Mouse (Mus musculus) limb, embryonic 14.5 days (tissue): Measurements from ENCODE around the gene Col5a1. TPM values are rescaled to one million over a fixed set of nuclear protein-coding genes. Genes with fewer than 3 reads are reported as not detected.

ENCODE experiments used
- ATAC-seq: fragments of 200-750 bp; cut with Nextera tagmentation; 2 replicates; pipeline ENCODE4 v1.8.0; 2017; ENCODE audit warnings: low read depth, moderate number of reproducible peaks, moderate TSS enrichment; ENCODE audit not compliant: low FRiP score
- DNase-seq: peaks from one replicate; pipeline ENCODE4 v3.0.0-alpha.2; 2015; ENCODE audit warnings: low spot score
- H3K27ac ChIP-seq: fragments of 300-500 bp; sonication (generic); replicated peaks from 2 replicates; pipeline ENCODE4 v1.5.1; 2014; ENCODE audit warnings: low read depth, mild to moderate bottlenecking, low read length, moderate library complexity, mixed read lengths
- H3K27me3 ChIP-seq: fragments of 300-500 bp; sonication (generic); 2 replicates; pipeline ENCODE4 v1.6.1; 2014; ENCODE audit warnings: low read length, mixed read lengths; ENCODE audit not compliant: control insufficient read depth, insufficient read depth
- H3K36me3 ChIP-seq: fragments of 300-500 bp; sonication (generic); 2 replicates; pipeline ENCODE4 v1.6.1; 2014; ENCODE audit warnings: mild to moderate bottlenecking, low read length, moderate library complexity, mixed read lengths; ENCODE audit not compliant: control insufficient read depth, insufficient read depth
- H3K4me1 ChIP-seq: fragments of 300-500 bp; sonication (generic); 2 replicates; pipeline ENCODE4 v1.6.1; 2014; ENCODE audit warnings: antibody characterized with exemption, low read length, mixed read lengths; ENCODE audit not compliant: control insufficient read depth, insufficient read depth
- H3K4me2 ChIP-seq: fragments of 300-500 bp; sonication (generic); replicated peaks from 2 replicates; pipeline ENCODE4 v1.6.1; 2014; ENCODE audit warnings: low read depth, mild to moderate bottlenecking, low read length, moderate library complexity; ENCODE audit not compliant: severe bottlenecking
- H3K4me3 ChIP-seq: fragments of 300-500 bp; sonication (generic); replicated peaks from 2 replicates; pipeline ENCODE4 v1.5.1; 2014; ENCODE audit warnings: low read length
- H3K9ac ChIP-seq: fragments of 300-500 bp; sonication (generic); 2 replicates; pipeline ENCODE4 v1.6.1; 2014; ENCODE audit warnings: mild to moderate bottlenecking, low read depth, low read length, moderate library complexity; ENCODE audit not compliant: severe bottlenecking
- H3K9me3 ChIP-seq: fragments of 300-500 bp; sonication (generic); 2 replicates; pipeline ENCODE4 v1.6.1; 2016; ENCODE audit warnings: low read length; ENCODE audit not compliant: control insufficient read depth
- POLR2A ChIP-seq: fragments of 200-500 bp; IDR thresholded peaks from 2 replicates; pipeline ENCODE4 v1.8.0; 2012; ENCODE audit warnings: inconsistent platforms, mild to moderate bottlenecking, moderate library complexity, borderline replicate concordance; ENCODE audit not compliant: insufficient read depth, insufficient read length; ENCODE audit errors: extremely low read depth
- WGBS: fragments of 180-500 bp; shearing (Covaris S2); extraction: QIAGEN DNeasy Blood & Tissue Kit; methylation state at CpG from one replicate; pipeline ENCODE4 v1.1.7; 2014; 5-methylcytosine and 5-hydroxymethylcytosine counted together
- polyA plus RNA-seq, 2 experiments: library from polyadenylated mRNA; depleted of rRNA in 1 of 2; stranded (reverse) in 1 of 2; unstranded in 1 of 2; fragments of >200 nt; fragmentation: Nextera tagmentation in 1 of 2; extraction: Ambion mirVana in 1 of 2; gene quantifications; 2 replicates each; pipeline versions ENCODE4 v1.2.1 to v1.2.3; 2012 to 2014

Col5a1 gene
- polyA plus RNA-seq, 2 experiments = 256 to 304 TPM

- H3K4me2 ChIP-seq = no peak overlapping the region
- DNase-seq = no peak
- no peak overlapping the region for H3K9ac ChIP-seq
- no peaks in the 10 kb centered on the region for H3K9me3 ChIP-seq
- no peak for TF ChIP-seq POLR2A
- no peak overlapping the region for H3K4me3 ChIP-seq
- no peak overlapping the region for H3K27ac ChIP-seq
- ATAC-seq = no peak
- no peaks in the 10 kb centered on the region for H3K27me3 ChIP-seq
- H3K4me1 ChIP-seq = peaks cover 25% of the 10 kb centered on the region
- no peaks in the 10 kb centered on the region for H3K36me3 ChIP-seq
- 40% methylated on average over 5 of the region's 5 CpGs for WGBS
These were observed 39.2 kb upstream of the Col5a1 start for GRCm38 (mm10) chr2:27847001-27847400.

GRCm38 (mm10) chr2:27847851-27848435, 38.3 kb upstream of the Col5a1 start:
- H3K4me1 ChIP-seq = peaks cover 20% of the 10 kb centered on the region
- no peak overlapping the region for H3K9ac ChIP-seq
- no peak overlapping the region for H3K4me3 ChIP-seq
- 60% methylated on average over 7 of the region's 7 CpGs for WGBS
- H3K27me3 ChIP-seq = no peaks in the 10 kb centered on the region
- H3K4me2 ChIP-seq = no peak overlapping the region
- no peaks in the 10 kb centered on the region for H3K36me3 ChIP-seq
- no peaks in the 10 kb centered on the region for H3K9me3 ChIP-seq
- no peak for DNase-seq
- no peak for ATAC-seq
- TF ChIP-seq POLR2A = no peak
- peak overlapping the region; percentile 5; the same call in 1 of the 2 replicates for H3K27ac ChIP-seq

DNA sequence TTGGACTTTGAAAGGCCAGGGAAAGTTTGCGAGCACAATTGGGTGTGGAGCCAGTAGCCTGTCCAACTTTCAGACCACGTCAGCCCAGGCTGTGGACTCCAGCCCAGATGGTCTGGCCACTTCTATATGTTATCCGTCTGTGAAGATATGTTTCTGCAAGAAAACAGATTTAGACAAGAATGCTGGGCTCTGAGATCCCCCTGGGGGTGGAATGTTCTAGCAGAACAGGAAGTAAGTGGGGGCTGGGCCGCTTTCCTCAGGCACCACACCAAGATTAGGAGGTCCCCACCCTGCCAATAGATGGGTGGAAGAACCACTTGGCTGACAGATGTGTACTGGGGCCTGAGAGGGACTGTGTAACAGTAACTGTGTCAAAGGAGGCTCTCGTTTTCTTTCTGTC, 37.8 kb upstream of the Col5a1 start:
- TF ChIP-seq POLR2A = no peak
- Histone ChIP-seq H3K4me2 (no peak overlapping the region), H3K27ac (0 out of 2 replicates have a peak overlapping the region, but pooled peaks have one; percentile 5), H3K4me3 (no peak overlapping the region), H3K4me1 (peaks cover 19% of the 10 kb centered on the region), H3K27me3 (no peaks in the 10 kb centered on the region), H3K36me3 (no peaks in the 10 kb centered on the region), H3K9ac (no peak overlapping the region), H3K9me3 (no peaks in the 10 kb centered on the region)
- 39% methylated on average over 5 of the region's 5 CpGs for WGBS
- DNase-seq = peak; percentile 90
- ATAC-seq = peak; percentile 62

DNA sequence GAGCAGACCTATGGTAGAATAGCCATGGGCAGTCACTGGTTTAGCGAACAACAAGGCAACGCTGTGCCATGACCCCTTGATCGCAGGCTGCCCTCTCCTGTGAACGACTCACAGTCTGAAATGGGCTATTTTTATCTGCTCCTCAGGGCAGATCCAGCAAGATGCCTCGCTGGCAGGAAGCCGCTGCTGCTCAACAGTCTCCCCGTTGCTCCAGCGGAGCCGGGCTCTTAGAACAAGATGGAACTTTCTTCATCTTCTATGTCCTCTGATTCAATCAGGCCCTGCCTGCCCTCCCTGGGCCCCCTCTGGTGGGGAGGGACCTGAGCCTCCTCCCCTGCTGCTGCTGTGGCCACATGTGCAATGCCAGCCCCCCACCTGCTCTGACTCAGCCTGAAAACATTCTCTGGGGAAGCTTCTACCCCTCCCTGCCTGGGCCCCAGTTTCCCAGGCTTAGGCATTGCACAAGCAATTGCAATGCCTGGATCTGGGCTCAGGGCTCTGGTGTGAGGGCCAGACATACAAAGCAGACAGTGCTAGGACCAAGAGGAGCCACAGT, 27.8 kb upstream of the Col5a1 start:
- no peak overlapping the region for H3K4me2 ChIP-seq
- WGBS = 38% methylated on average over 9 of the region's 9 CpGs

GRCm38 (mm10) chr2:27861576-27862238, 24.5 kb upstream of the Col5a1 start:
- Histone ChIP-seq H3K4me3 (no peak overlapping the region), H3K27ac (no peak overlapping the region), H3K9me3 (no peaks in the 10 kb centered on the region), H3K36me3 (no peaks in the 10 kb centered on the region), H3K9ac (no peak overlapping the region), H3K4me2 (no peak overlapping the region), H3K4me1 (peaks cover 43% of the 10 kb centered on the region), H3K27me3 (no peaks in the 10 kb centered on the region)
- DNase-seq = no peak
- no peak for ATAC-seq
- WGBS = 64% methylated on average over 9 of the region's 9 CpGs
- TF ChIP-seq POLR2A = no peak

More for the DNA sequence above, 27.8 kb upstream of the Col5a1 start:
- H3K27me3 ChIP-seq = no peaks in the 10 kb centered on the region
- DNase-seq = peak; percentile 64
- no peak overlapping the region for H3K4me3 ChIP-seq
- ATAC-seq = peak; percentile 58
- H3K9me3 ChIP-seq = no peaks in the 10 kb centered on the region
- peaks cover 31% of the 10 kb centered on the region for H3K4me1 ChIP-seq
- peak overlapping the region; percentile 58 for H3K27ac ChIP-seq
- no peak overlapping the region for H3K9ac ChIP-seq
- H3K36me3 ChIP-seq = no peaks in the 10 kb centered on the region
- no peak for TF ChIP-seq POLR2A
